In genomic region chr13:24632988-24633577, GRCm38 (mm10) we compare ENCODE assay signal across 20 mouse cellular contexts. TPM values are rescaled to one million over a fixed set of nuclear protein-coding genes. Genes with fewer than 3 reads are reported as not detected.
A peak's percentile ranks its signal among the peaks of the same experiment; 100 is the strongest.
DNase-seq lines count a peak whose midpoint lies in the region; ATAC-seq lines count a peak whose summit lies in the region.
"Had no signal": no experiment of that assay in that cellular context is flagged by ENCODE, and none has a peak within 500 bp of the region (broad histone marks: within the 10 kb centered on the region; RNA-seq: fewer than 3 reads in every experiment).

No protein-coding gene starts in this region.

- intact Hi-C loops in heart, postnatal 25 days (cut with DNase I), result no loop called here

- ATAC-seq in common myeloid progenitor, adult 5-6 weeks (replicated peaks; ENCODE audit: low read depth, poor library complexity, severe bottlenecking), result peak; percentile 15; the same call in 1 of the 2 replicates
- ATAC-seq in megakaryocyte progenitor cell, adult 5-6 weeks (replicated peaks; ENCODE audit: poor library complexity), result peak; percentile 15
- ATAC-seq: midbrain, embryonic 16.5 days had no signal

- peak; percentile 8 for DNase-seq in thymus, postnatal 4 days
- DNase-seq in thymus, postnatal 0 days (ENCODE audit: low spot score), result no peak
- DNase-seq in heart, postnatal 25 days (ENCODE audit: low spot score), result no peak
- no peak for DNase-seq in lung, postnatal 36 days
- no peak for DNase-seq in right cerebral cortex, adult 2 months (ENCODE audit: low spot score in 2 of 2)
- DNase-seq: adrenal gland, postnatal 36 days; cerebellum, adult 11-12 months; cerebellum, postnatal 10 days; gastrocnemius, postnatal 36 days; heart, postnatal 36 days; kidney, adult 2 months; layer of hippocampus, postnatal 36 days; lung, adult 18-20 months; lung, postnatal 10 days; right cerebral cortex, postnatal 25 days; spleen, adult 18-20 months; thymus, postnatal 36 days had no signal

RNA-seq across cellular contexts. Expression of gene Ripor2, which starts 51.1 kb away (rescaled TPM):
- polyA plus RNA-seq in thymus, postnatal 0 days (2015; fragmentation: Nextera tagmentation; extraction: Ambion mirVana), result 16.3 and 18.6 TPM in 2 replicates
- 57.2 and 64.6 TPM in 2 replicates for total RNA-seq in common myeloid progenitor, adult 5-6 weeks (2017)
- 37.6 and 50.4 TPM in 2 replicates for total RNA-seq in megakaryocyte progenitor cell, adult 5-6 weeks (2015)
- 24.0 and 28.9 TPM in 2 replicates for total RNA-seq in megakaryocyte progenitor cell, adult 5-6 weeks (2017)
- total RNA-seq in heart, postnatal 25 days (2021), result 1 to 10 TPM; 5.3 to 7.2 TPM
